Mouse (Mus musculus) heart, adult 2 months (tissue): ENCODE data around the gene Ostn.

Experiments used
- CTCF ChIP-seq: fragments of 200-600 bp; IDR thresholded peaks from 2 replicates; pipeline ENCODE4 v1.8.1; 2022; ENCODE audit warnings: antibody characterized with exemption, mild to moderate bottlenecking, moderate library complexity
- EP300 ChIP-seq: fragments of 200-500 bp; IDR thresholded peaks from 2 replicates; pipeline ENCODE4 v1.6.1; 2011; ENCODE audit warnings: low read depth, low read length, control low read depth; ENCODE audit not compliant: insufficient read depth

DNA sequence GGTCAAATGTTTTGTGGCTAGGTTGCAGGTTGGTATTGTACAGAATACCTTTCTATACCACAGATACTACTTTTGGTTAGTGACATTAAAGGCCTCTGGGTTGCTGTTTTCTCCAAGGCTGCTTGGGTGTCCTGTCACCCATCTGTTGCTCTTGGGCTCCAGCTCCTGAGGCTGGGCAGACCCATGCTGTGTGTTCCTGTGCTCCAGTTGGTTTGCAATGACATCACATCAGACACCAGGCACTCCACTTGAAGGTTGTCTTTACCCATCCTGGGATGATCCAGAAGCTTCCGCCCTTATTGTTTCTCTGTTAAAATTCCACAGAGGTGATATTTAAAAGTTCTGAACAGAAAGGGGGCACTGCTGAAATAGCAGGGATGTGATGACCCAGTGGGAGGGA lies 89.7 kb downstream of the Ostn start:
- TF ChIP-seq EP300 (no peak), CTCF (no peak)
